Mouse (Mus musculus) brain, embryonic 14.5 days (tissue): Measurements from ENCODE around the gene Galnt2.

Source experiments
- CTCF ChIP-seq: fragments of 200-500 bp; IDR thresholded peaks from 2 replicates; pipeline ENCODE4 v1.5.1; 2012; ENCODE audit warnings: inconsistent platforms, mild to moderate bottlenecking, moderate library complexity, borderline replicate concordance; ENCODE audit not compliant: insufficient read depth, insufficient read length; ENCODE audit errors: extremely low read depth
- POLR2A ChIP-seq: fragments of 200-500 bp; IDR thresholded peaks from 2 replicates; pipeline ENCODE4 v1.6.1; 2012; ENCODE audit warnings: mild to moderate bottlenecking, inconsistent platforms, borderline replicate concordance; ENCODE audit not compliant: poor library complexity, insufficient read depth, insufficient read length, severe bottlenecking; ENCODE audit errors: extremely low read depth

DNA sequence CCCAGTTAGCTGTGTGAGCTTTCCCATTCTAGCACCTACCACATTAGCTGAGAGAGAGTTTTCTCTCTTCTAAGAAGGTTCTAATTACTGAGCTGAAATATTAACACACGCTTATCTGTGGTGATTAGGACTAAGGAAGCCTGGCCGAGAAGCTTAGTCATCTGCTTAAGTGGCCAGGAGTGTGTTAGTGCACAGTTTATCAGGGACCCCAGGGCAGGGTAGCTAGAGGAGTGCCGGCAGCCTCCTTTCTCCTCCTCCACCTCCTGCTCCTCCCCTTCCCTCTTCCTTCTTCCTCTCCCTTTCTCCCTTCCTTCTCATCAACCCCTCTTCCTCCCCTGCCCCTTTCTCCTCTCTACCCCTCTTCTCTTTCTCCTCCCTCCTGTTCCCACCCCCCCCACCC, 19.1 kb downstream of the Galnt2 start:
- TF ChIP-seq POLR2A (no peak), CTCF (no peak)
